Mouse (Mus musculus) heart, postnatal 0 days (tissue): ENCODE measurements around the gene Cwc27.

Experiments used
- CTCF ChIP-seq: IDR thresholded peaks from 2 replicates; pipeline ENCODE4 v1.5.1; 2016; ENCODE audit warnings: antibody characterized with exemption, control low read depth, low read depth
- EP300 ChIP-seq: IDR thresholded peaks from 2 replicates; pipeline ENCODE4 v1.6.1; 2016; ENCODE audit warnings: antibody characterized with exemption, low read depth

GRCm38 (mm10) chr13:104634708-104635107 lies 182.2 kb downstream of the Cwc27 start:
- TF ChIP-seq CTCF (no peak), EP300 (no peak)
